Mouse (Mus musculus) CH12F3 (cell line): Measurements from ENCODE around the gene Dpp8.
"Not testable (repeated sequence)": the region's sequence is repeated elsewhere in the genome, so short reads cannot be mapped to it uniquely, and the experiment has no call there.

ENCODE experiments used
- in situ Hi-C: fragments of 300-500 bp; cut with MboI; formaldehyde crosslinking; loops from 2 replicates; pipeline ENCODE4 v1.14.3; 2020; ENCODE audit warnings: low sequenced_read_pairs

Dpp8 gene

DNA sequence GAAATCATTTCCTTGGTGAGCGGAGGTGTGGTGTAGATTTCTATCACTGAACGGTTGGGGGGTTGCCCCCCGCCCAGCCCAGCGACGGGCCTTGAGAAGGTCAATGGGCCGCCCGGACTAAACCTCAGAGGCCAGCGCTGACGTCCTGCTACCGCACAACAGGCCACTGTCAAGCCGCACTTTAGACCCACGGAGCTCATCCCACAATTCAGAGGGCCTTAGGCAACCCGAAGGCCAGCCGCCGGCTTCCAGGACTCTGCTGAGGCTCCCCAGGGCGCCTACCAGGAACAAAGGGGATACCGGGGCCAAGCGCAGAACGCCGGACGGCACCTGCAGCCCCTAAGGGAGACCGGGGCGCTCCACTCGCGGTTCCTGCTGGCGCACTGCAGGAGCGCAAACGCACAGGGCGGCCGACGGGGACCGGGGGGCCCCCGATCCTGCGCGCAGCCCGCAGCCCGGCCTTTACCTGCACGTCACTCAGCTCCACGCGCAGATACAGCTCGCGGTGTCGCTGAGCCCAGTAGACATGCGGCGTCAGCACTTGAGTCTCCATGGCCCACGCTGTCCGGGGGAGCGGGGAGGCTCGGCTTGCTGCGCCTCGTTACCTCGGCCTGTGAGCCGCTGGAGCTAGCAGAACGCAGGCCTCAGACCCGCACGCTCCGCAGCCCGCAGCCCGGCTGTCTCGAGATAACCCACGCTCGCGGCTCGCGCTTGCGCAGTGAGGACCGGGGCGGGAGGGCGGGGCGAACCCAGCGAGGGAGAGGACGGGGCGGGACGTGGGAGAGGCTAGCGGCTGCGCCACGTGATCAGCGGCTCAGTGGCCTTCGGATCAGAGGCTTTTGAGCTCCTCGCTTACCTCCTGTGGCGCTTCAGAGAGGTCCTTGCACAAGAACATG is 11.0 kb upstream of the Dpp8 start, which contains the start of gene Hacd3:
Gene Hacd3, minus strand, starts transcription at position 703 of the 896 bp plus-strand sequence.
- in situ Hi-C loops: no loop called here

- in situ Hi-C loops: no loop called here
These were observed 10.2 kb upstream of the Dpp8 start for GRCm38 (mm10) chr9:65021887-65022579.

DNA sequence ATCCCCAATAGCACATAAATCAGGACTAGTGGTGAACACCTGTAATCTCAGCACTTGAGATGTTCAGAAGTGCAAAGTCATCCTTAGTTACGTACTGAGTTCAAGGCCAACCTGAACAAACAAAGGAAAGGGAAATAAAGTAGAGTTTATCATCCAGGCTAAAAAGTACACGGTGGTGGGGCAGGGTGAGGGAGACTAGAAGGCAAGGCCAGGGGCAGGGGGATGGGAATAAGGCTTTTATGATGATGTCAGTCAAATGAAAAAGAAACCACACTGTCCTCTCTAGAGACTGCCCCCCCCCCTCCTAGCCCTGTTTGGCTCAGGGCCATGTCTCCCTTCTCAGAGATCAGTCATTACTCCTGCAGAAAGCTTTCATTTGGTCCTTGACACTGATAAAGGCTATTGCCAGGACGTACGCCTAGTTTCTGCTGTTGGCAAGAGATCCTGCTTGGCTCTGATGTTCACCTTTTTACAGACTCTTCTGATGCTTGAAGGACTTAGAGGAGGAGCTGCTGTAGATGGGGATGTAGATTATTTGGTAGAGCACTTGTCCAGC is 9.6 kb upstream of the Dpp8 start:
- in situ Hi-C loops: no loop called here

GRCm38 (mm10) chr9:65023447-65023846 is 8.8 kb upstream of the Dpp8 start:
- in situ Hi-C loops: no loop called here

- in situ Hi-C loops: no loop called here
These were observed 5.0 kb upstream of the Dpp8 start for GRCm38 (mm10) chr9:65027241-65027640.

DNA sequence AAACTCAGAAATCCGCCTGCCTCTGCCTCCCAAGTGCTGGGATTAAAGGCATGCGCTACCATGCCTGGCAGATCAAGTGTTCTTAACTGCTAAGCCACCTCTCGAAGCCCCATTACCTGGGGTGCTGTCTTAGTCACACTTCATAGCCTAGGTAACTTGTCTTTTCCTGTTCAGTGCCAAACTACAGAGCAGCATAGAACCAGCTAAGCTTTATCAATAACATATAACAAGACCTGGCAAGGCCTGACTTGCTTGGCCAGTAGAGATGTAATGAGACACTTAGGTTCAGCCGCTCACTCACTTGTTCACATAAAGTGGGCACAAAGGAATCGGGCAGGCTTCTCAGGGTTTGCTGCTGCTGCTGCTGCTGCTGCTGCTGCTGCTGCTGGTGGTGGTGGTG is 3.9 kb upstream of the Dpp8 start:
- in situ Hi-C loops: no loop called here

GRCm38 (mm10) chr9:65031355-65031754 is 859 bp upstream of the Dpp8 start:
- in situ Hi-C loops: not testable (repeated sequence)

- in situ Hi-C loops: no loop called here
These were observed 333 bp upstream of the Dpp8 start for GRCm38 (mm10) chr9:65031894-65032268.

GRCm38 (mm10) chr9:65036456-65036855 is 4.2 kb downstream of the Dpp8 start:
- in situ Hi-C loops: no loop called here

DNA sequence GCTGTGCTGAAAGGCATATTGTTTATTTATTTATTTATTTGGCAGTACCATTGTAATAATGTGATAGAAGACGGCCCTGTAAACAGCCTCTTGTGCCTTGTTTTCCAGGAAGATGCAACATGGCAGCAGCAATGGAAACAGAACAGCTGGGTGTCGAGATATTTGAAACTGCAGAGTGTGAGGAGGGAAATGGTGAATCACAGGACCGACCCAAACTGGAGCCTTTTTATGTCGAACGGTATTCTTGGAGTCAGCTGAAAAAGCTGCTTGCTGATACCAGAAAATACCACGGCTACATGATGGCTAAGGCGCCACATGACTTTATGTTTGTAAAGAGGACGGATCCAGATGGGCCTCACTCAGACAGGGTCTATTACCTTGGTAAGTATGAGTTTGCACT is 4.6 kb downstream of the Dpp8 start:
- in situ Hi-C loops: no loop called here

GRCm38 (mm10) chr9:65041430-65041829 is 9.2 kb downstream of the Dpp8 start:
- in situ Hi-C loops: no loop called here

- in situ Hi-C loops: no loop called here
These were observed 14.8 kb downstream of the Dpp8 start for GRCm38 (mm10) chr9:65046993-65047392.

DNA sequence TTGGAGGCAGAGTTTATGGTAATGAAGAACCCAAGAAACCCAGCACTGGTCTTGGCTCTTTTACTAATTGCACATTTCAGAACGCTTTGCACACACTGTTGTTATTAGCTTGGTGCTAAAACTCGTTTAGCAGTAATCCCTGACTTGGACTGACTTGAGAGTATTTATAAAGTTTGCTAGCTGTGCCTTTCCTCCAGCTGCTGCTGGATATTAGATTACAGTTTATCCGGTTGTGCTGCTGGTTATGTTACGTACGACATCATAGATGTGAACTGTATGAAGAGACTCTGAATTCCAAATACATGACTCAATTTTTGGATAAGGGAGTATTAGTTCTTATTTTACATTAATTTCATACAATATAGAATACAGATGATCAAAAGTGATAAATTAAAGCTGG is 17.2 kb downstream of the Dpp8 start:
- in situ Hi-C loops: no loop called here

DNA sequence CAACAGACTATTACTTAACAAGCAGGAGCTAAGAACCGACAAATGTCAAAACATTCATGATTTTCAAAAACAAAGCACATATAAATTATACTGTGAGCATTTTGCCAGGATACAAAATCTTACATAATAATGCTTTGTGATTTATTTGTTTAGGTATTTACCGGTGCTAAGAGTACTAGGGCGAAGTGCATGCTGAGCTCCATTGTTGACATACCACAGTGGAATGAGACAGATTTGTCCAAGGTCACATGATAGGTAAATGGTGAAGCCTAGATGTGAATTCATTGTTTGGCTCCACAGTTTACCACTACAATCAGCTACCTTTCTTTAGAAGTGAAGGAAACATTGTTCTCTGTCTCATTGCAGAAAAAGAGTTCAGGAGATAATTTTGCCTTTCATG is 18.8 kb downstream of the Dpp8 start:
- in situ Hi-C loops: no loop called here

- in situ Hi-C loops: no loop called here
These were observed 32.0 kb downstream of the Dpp8 start for GRCm38 (mm10) chr9:65064251-65064650.

DNA sequence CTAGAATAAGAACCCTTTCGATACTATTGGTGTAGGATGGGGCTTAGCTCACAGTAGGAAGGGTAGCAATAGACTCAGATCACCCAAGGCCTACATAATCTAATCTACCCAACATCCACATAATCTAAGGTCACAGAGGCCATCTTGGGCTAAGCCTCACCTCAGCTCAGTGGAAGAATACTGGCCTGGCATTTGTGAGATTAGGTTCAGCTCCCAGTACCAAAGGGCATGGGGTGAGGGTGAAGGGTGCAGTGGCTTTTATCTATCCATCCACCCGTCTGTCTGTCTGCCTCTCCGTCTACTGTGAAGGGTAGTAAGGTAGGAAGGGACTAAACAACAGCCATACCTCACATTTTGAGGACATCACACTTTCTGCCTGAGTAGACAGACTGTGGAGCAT is 38.4 kb downstream of the Dpp8 start:
- in situ Hi-C loops: no loop called here

DNA sequence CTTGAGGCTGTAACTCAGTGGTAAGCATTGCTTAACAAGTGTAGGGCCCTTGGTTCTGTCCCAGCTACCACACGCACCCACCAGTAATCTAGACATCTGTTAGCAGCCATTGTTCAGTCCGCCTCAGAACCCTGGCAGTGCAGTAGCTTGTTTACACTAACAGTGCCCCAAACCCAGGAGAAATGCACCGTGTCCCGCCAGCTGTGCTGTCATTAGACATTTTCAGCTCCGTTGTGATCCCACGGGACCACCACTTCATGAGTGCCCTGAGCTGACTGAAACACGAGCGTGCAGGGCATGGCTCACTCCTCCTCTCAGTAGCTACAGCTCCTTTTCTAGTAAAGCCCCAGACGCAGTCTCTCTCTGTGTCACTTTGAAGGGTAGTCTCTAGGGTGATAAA is 41.3 kb downstream of the Dpp8 start:
- in situ Hi-C loops: no loop called here

- in situ Hi-C loops: no loop called here
These were observed 42.0 kb downstream of the Dpp8 start for GRCm38 (mm10) chr9:65074251-65074650.

- in situ Hi-C loops: no loop called here
These were observed 42.8 kb downstream of the Dpp8 start for GRCm38 (mm10) chr9:65074855-65075493.

GRCm38 (mm10) chr9:65077536-65077935 is 45.3 kb downstream of the Dpp8 start:
- in situ Hi-C loops: no loop called here

DNA sequence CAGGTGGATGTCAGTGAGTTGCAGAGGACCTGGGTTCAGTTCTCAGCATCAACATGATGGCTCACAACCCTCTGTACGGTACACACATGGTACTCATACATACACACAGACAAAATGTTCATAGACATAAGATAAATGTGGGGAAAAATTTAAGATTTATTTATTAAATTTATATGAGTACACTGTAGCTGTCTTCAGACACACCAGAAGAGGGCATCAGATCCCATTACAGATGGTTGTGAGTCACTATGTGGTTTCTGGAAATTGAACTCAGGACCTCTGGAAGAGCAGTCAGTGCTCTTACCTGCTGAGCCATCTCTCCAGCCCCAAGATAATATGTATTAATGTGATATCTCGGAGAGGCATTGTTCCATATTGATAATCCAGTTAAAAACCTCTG is 47.9 kb downstream of the Dpp8 start:
- in situ Hi-C loops: not testable (repeated sequence)
